Mouse (Mus musculus) cerebellum, adult 11-12 months (tissue): ENCODE measurements at regions not wholly inside any gene's neighbourhood (a gene's known extent, or its start where the extent isn't known, plus 50 kb on each side); places are given as distances from the start of the nearest gene placed in this dataset.

Experiments
- DNase-seq: peaks from one replicate; pipeline ENCODE4 v3.0.0; 2022

GRCm38 (mm10) chr1:35615131-35615530 lies 453.1 kb upstream of the Hs6st1 start:
- no peak for DNase-seq

GRCm38 (mm10) chr1:35619476-35619875 lies 448.7 kb upstream of the Hs6st1 start:
- DNase-seq, result no peak

GRCm38 (mm10) chr1:35642595-35642994 lies 425.6 kb upstream of the Hs6st1 start:
- DNase-seq, result no peak

GRCm38 (mm10) chr1:35653119-35653956 lies 414.9 kb upstream of the Hs6st1 start:
- no peak for DNase-seq

- no peak for DNase-seq
Measured at GRCm38 (mm10) chr1:35663006-35663405, 405.2 kb upstream of the Hs6st1 start.

GRCm38 (mm10) chr1:35673524-35673923 lies 394.7 kb upstream of the Hs6st1 start:
- DNase-seq, result peak; percentile 77

- no peak for DNase-seq
Measured at GRCm38 (mm10) chr1:35673992-35674391, 394.2 kb upstream of the Hs6st1 start.

GRCm38 (mm10) chr1:35682511-35682949 lies 385.7 kb upstream of the Hs6st1 start:
- DNase-seq, result peak; percentile 20

- DNase-seq, result no peak
Measured at GRCm38 (mm10) chr1:35685651-35686050, 382.5 kb upstream of the Hs6st1 start.

GRCm38 (mm10) chr1:35694349-35694748 lies 373.9 kb upstream of the Hs6st1 start:
- no peak for DNase-seq

- DNase-seq, result no peak
Measured at GRCm38 (mm10) chr1:35694775-35695591, 373.2 kb upstream of the Hs6st1 start.

- DNase-seq, result no peak
Measured at GRCm38 (mm10) chr1:35697218-35697617, 371.0 kb upstream of the Hs6st1 start.

GRCm38 (mm10) chr1:35697834-35698500 lies 370.2 kb upstream of the Hs6st1 start:
- DNase-seq, result no peak

- no peak for DNase-seq
Measured at GRCm38 (mm10) chr1:35702585-35702984, 365.6 kb upstream of the Hs6st1 start.

- DNase-seq, result no peak
Measured at GRCm38 (mm10) chr1:35706336-35706735, 361.9 kb upstream of the Hs6st1 start.

- DNase-seq, result no peak
Measured at GRCm38 (mm10) chr1:35708176-35708788, 359.9 kb upstream of the Hs6st1 start.

- no peak for DNase-seq
Measured at GRCm38 (mm10) chr1:35709214-35709613, 359.0 kb upstream of the Hs6st1 start.

- DNase-seq, result no peak
Measured at GRCm38 (mm10) chr1:35713961-35714360, 354.2 kb upstream of the Hs6st1 start.

- DNase-seq, result no peak
Measured at GRCm38 (mm10) chr1:35715931-35716330, 352.3 kb upstream of the Hs6st1 start.

- DNase-seq, result no peak
Measured at GRCm38 (mm10) chr1:35717166-35717565, 351.0 kb upstream of the Hs6st1 start.

- no peak for DNase-seq
Measured at GRCm38 (mm10) chr1:35717659-35718058, 350.5 kb upstream of the Hs6st1 start.

- DNase-seq, result no peak
Measured at GRCm38 (mm10) chr1:35720063-35720462, 348.1 kb upstream of the Hs6st1 start.

- DNase-seq, result no peak
Measured at GRCm38 (mm10) chr1:35724366-35724900, 343.8 kb upstream of the Hs6st1 start.
